Mouse (Mus musculus): Measurements from ENCODE around the gene Pdzd8.

Pdzd8 gene

GRCm38 (mm10) chr19:59345658-59346283 lies at the start of gene Pdzd8:
Gene Pdzd8 (minus strand): TSS chr19:59345780.
- peak; percentile 92 for DNase-seq (ENCODE audit: low spot score)

GRCm38 (mm10) chr19:59393777-59394441 lies 48.3 kb upstream of the Pdzd8 start:
- no peak for DNase-seq (ENCODE audit: low spot score)

- peak; percentile 77 for DNase-seq (ENCODE audit: low spot score)
These were observed 43.4 kb upstream of the Pdzd8 start for GRCm38 (mm10) chr19:59388847-59389606.

GRCm38 (mm10) chr19:59388399-59388798 lies 42.8 kb upstream of the Pdzd8 start:
- no peak for DNase-seq (ENCODE audit: low spot score)

GRCm38 (mm10) chr19:59387178-59387577 lies 41.6 kb upstream of the Pdzd8 start:
- peak; percentile 55 for DNase-seq (ENCODE audit: low spot score)

- DNase-seq (ENCODE audit: low spot score) = no peak
These were observed 39.3 kb upstream of the Pdzd8 start for GRCm38 (mm10) chr19:59384582-59385495.

GRCm38 (mm10) chr19:59382416-59382917 lies 36.9 kb upstream of the Pdzd8 start:
- DNase-seq (ENCODE audit: low spot score) = no peak

GRCm38 (mm10) chr19:59379995-59380394 lies 34.4 kb upstream of the Pdzd8 start:
- DNase-seq (ENCODE audit: low spot score) = no peak

GRCm38 (mm10) chr19:59376481-59376880 lies 30.9 kb upstream of the Pdzd8 start:
- no peak for DNase-seq (ENCODE audit: low spot score)

GRCm38 (mm10) chr19:59374940-59375339 lies 29.4 kb upstream of the Pdzd8 start:
- DNase-seq (ENCODE audit: low spot score) = no peak

GRCm38 (mm10) chr19:59372928-59373327 lies 27.3 kb upstream of the Pdzd8 start:
- no peak for DNase-seq (ENCODE audit: low spot score)

- no peak for DNase-seq (ENCODE audit: low spot score)
These were observed 25.4 kb upstream of the Pdzd8 start for GRCm38 (mm10) chr19:59371016-59371415.

- DNase-seq (ENCODE audit: low spot score) = no peak
These were observed 22.3 kb upstream of the Pdzd8 start for GRCm38 (mm10) chr19:59367892-59368291.

- no peak for DNase-seq (ENCODE audit: low spot score)
These were observed 21.1 kb upstream of the Pdzd8 start for GRCm38 (mm10) chr19:59366724-59367123.

GRCm38 (mm10) chr19:59363666-59364065 lies 18.1 kb upstream of the Pdzd8 start:
- no peak for DNase-seq (ENCODE audit: low spot score)

GRCm38 (mm10) chr19:59362646-59363045 lies 17.1 kb upstream of the Pdzd8 start:
- no peak for DNase-seq (ENCODE audit: low spot score)

- DNase-seq (ENCODE audit: low spot score) = peak; percentile 14
These were observed 14.9 kb upstream of the Pdzd8 start for GRCm38 (mm10) chr19:59360486-59360896.

GRCm38 (mm10) chr19:59359202-59359601 lies 13.6 kb upstream of the Pdzd8 start:
- no peak for DNase-seq (ENCODE audit: low spot score)

GRCm38 (mm10) chr19:59357878-59358277 lies 12.3 kb upstream of the Pdzd8 start:
- DNase-seq (ENCODE audit: low spot score) = no peak

- no peak for DNase-seq (ENCODE audit: low spot score)
These were observed 11.4 kb upstream of the Pdzd8 start for GRCm38 (mm10) chr19:59356843-59357595.

- no peak for DNase-seq (ENCODE audit: low spot score)
These were observed 10.8 kb upstream of the Pdzd8 start for GRCm38 (mm10) chr19:59356388-59356787.
